Mouse (Mus musculus) limb, embryonic 13.5 days (tissue): Measurements from ENCODE around the gene Fbxl22. TPM values are rescaled to one million over a fixed set of nuclear protein-coding genes. Genes with fewer than 3 reads are reported as not detected.

Experiments used
- ATAC-seq: fragments of 200-750 bp; cut with Nextera tagmentation; 2 replicates; pipeline ENCODE4 v1.8.0; 2017; ENCODE audit warnings: low read depth, moderate number of reproducible peaks, moderate TSS enrichment; ENCODE audit not compliant: low FRiP score
- H3K27ac ChIP-seq: fragments of 300-500 bp; sonication (generic); 2 replicates; pipeline ENCODE4 v1.5.1; 2015; ENCODE audit warnings: inconsistent platforms, mild to moderate bottlenecking, moderate library complexity
- H3K27me3 ChIP-seq: fragments of 300-500 bp; sonication (generic); 2 replicates; pipeline ENCODE4 v1.6.1; 2015; ENCODE audit warnings: mild to moderate bottlenecking, inconsistent platforms
- H3K36me3 ChIP-seq: fragments of 300-500 bp; sonication (generic); 2 replicates; pipeline ENCODE4 v1.6.1; 2015; ENCODE audit warnings: inconsistent platforms, mild to moderate bottlenecking, moderate library complexity
- H3K4me1 ChIP-seq: fragments of 300-500 bp; sonication (generic); 2 replicates; pipeline ENCODE4 v1.6.1; 2015; ENCODE audit warnings: inconsistent platforms
- H3K4me2 ChIP-seq: fragments of 300-500 bp; sonication (generic); replicated peaks from 2 replicates; pipeline ENCODE4 v1.6.1; 2015; ENCODE audit warnings: inconsistent platforms, mild to moderate bottlenecking, moderate library complexity
- H3K4me3 ChIP-seq: fragments of 300-500 bp; sonication (generic); 2 replicates; pipeline ENCODE4 v1.5.1; 2015; ENCODE audit warnings: moderate library complexity, mild to moderate bottlenecking, inconsistent platforms
- H3K9ac ChIP-seq: fragments of 300-500 bp; sonication (generic); 2 replicates; pipeline ENCODE4 v1.6.1; 2015; ENCODE audit warnings: mild to moderate bottlenecking, inconsistent platforms
- H3K9me3 ChIP-seq: fragments of 300-500 bp; sonication (generic); 2 replicates; pipeline ENCODE4 v1.6.1; 2016; ENCODE audit warnings: inconsistent platforms
- WGBS: fragments of 180-500 bp; shearing (Covaris S2); methylation state at CpG from one replicate; pipeline ENCODE4 v1.1.7; 2015; 5-methylcytosine and 5-hydroxymethylcytosine counted together
- polyA plus RNA-seq: library from polyadenylated mRNA; unstranded; fragments of >200 nt; fragmentation: Nextera tagmentation; extraction: Ambion mirVana; gene quantifications from 2 replicates; pipeline ENCODE4 v1.2.1, GENCODE M21; 2015

The Fbxl22 gene
- polyA plus RNA-seq, 1 experiment from 2014 or later = 5.3 TPM

DNA sequence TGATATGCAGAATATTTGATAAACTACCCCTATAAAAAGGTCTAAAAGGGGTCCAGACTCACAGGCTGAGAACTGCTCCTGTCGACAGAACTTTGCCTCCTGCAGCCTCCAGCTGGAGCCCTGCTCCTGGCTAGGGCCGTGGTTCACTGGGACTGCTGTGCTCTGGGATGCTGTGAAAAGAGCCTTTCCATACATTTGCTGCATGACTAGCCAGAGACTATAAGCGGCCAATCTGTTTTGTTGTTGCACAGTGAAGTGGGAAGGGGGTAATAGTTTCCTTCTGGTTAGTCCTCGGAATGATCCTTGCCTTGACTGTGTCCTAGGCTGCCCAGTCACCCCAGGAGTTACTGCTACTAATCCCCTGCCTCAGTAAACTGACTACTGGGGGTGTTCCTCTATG, 8.4 kb downstream of the Fbxl22 start:
- no peaks in the 10 kb centered on the region for H3K27me3 ChIP-seq
- H3K4me1 ChIP-seq = peaks cover 11% of the 10 kb centered on the region
- H3K4me2 ChIP-seq = no peak overlapping the region
- no peak for ATAC-seq
- H3K4me3 ChIP-seq = no peak overlapping the region
- WGBS = 87% methylated on average over 4 of the region's 4 CpGs
- no peak overlapping the region for H3K27ac ChIP-seq
- H3K9me3 ChIP-seq = no peaks in the 10 kb centered on the region
- no peak overlapping the region for H3K9ac ChIP-seq
- H3K36me3 ChIP-seq = peaks cover 83% of the 10 kb centered on the region

DNA sequence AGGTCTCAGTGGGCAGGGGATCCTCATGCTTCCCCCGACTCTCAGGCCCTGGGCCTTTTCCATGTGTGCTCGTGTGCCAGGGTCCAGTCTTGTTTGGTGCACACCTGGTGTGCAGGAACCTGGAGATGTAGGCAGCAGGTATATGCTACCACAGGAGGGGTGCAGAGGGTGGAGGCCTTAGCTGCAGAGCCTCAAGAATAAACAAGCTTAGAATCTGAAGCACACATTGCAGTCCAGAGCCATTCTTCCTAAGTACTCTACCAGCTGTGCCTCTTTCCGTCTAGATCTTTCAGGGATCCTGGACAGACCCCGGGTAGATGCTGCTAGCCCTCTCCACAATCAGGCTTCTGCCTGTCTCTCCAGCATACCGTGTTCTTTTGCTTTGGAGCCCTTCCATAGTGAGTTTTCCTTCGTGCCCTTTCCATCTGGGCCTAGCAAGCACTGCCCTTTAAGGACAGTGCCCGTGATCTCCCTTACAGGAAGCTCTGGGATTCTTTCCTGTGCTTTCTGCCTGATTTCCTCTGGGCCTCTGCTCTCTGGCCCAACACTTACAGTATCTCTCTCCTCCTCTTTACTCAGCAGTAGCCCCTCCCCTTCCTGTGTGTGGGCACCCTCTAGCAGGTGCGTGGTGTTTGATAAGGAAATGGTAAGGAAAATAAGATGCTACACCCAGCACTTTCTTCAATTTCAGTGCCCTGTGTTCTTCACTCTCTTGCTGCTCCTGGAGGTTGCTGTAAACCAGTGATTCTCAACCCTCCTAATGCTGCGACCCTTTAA, 9.1 kb downstream of the Fbxl22 start:
- no peak overlapping the region for H3K9ac ChIP-seq
- no peaks in the 10 kb centered on the region for H3K9me3 ChIP-seq
- no peak overlapping the region for H3K27ac ChIP-seq
- no peaks in the 10 kb centered on the region for H3K27me3 ChIP-seq
- no peak overlapping the region for H3K4me2 ChIP-seq
- no peak overlapping the region for H3K4me3 ChIP-seq
- peaks cover 89% of the 10 kb centered on the region for H3K36me3 ChIP-seq
- no peak for ATAC-seq
- H3K4me1 ChIP-seq = peaks cover 4% of the 10 kb centered on the region
- WGBS = 79% methylated on average over 9 of the region's 9 CpGs

DNA sequence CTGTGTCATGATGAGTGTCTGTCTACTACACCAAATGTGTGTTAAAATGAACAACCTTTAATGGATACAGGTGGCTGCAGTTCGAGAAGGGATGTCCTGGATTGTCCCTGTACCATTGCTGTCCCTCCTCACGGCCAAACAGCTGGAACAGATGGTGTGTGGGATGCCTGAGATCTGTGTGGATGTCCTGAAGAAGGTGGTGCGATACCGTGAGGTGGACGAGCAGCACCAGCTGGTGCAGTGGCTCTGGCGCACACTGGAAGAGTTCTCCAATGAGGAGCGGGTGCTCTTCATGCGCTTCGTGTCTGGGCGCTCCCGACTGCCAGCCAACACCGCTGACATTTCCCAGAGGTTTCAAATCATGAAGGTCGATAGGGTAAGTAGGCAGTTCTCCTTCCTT, 9.9 kb downstream of the Fbxl22 start:
- no peaks in the 10 kb centered on the region for H3K9me3 ChIP-seq
- H3K27ac ChIP-seq = no peak overlapping the region
- no peak for ATAC-seq
- 0 out of 2 replicates have a peak, but pooled peaks cover under 1% of the 10 kb centered on the region for H3K4me1 ChIP-seq
- no peak overlapping the region for H3K4me2 ChIP-seq
- 90% methylated on average over 13 of the region's 13 CpGs for WGBS
- H3K4me3 ChIP-seq = no peak overlapping the region
- H3K27me3 ChIP-seq = no peaks in the 10 kb centered on the region
- no peak overlapping the region for H3K9ac ChIP-seq
- H3K36me3 ChIP-seq = peaks cover 88% of the 10 kb centered on the region

DNA sequence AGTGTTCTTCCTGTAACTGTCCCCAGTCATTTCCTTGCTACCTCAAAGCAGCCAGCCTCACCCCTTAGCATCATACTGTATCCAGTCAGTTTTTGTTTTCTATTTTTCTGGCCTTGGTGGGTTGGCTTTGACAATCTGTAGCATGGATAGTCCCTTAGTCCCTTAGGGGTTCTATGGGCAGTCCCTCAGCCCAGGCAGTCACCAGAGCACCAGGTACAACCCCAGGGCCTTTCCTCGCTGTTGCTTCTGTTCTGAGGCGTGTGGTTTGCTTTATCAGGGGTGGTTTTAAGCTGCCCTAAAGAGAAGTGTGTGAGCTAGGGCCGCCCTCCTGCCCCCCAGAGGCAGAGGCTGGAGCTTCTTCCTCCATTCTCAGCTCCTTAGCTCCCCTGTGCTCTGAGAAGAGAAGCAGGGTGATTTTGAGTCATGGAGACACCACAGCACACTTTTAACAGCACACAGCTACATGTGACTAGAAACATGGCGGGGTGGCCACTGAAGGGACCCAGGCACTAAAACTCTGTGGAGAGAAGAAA, 10.4 kb downstream of the Fbxl22 start:
- H3K4me2 ChIP-seq = no peak overlapping the region
- no peak for ATAC-seq
- no peak overlapping the region for H3K9ac ChIP-seq
- H3K4me1 ChIP-seq = no peaks in the 10 kb centered on the region
- H3K4me3 ChIP-seq = no peak overlapping the region
- H3K27me3 ChIP-seq = no peaks in the 10 kb centered on the region
- H3K9me3 ChIP-seq = no peaks in the 10 kb centered on the region
- WGBS = 75% methylated on average over 4 of the region's 4 CpGs
- H3K27ac ChIP-seq = no peak overlapping the region
- peaks cover 82% of the 10 kb centered on the region for H3K36me3 ChIP-seq

DNA sequence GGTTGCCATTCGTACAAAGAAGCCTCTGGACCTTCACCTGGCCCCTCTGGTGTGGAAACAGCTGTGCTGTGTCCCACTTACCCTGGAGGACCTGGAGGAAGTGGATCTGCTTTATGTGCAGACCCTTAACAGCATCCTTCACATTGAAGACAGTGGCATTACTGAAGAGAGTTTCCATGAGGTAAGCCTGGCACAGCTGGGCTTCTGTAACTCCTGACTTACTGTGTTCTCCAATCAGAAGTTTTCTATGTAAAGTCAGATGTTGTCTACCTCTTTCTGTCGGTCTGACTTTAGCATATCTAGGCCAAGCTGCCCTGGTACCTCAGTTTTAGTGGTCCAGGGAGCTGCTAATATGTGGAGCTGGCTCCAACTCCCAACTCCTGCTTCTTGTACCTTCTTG, 13.1 kb downstream of the Fbxl22 start:
- Histone ChIP-seq H3K4me3 (no peak overlapping the region), H3K9me3 (no peaks in the 10 kb centered on the region)
- WGBS = 61% methylated on average over 2 of the region's 2 CpGs

DNA sequence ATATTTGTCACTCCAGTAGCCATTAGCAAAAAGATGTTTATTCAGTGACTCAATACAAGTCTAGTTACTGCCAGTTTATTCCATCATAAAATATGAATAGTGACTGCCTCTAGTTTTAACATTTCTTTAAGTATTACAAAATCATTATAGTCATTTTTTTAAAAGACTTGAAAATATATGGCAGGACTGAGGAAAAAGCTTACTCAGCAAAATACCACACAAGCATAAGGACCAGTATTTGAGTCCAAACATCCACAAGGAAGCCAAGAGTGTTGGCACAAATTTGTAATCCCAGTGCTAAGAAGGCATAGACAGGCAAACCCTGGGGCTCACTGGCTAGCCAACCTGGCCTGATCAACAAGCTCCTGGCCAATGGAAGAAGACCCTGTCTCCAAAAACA, 20.4 kb downstream of the Fbxl22 start:
- no peak overlapping the region for H3K9ac ChIP-seq
- no peak for ATAC-seq
- no peak overlapping the region for H3K4me3 ChIP-seq
- H3K27ac ChIP-seq = no peak overlapping the region
- no peaks in the 10 kb centered on the region for H3K9me3 ChIP-seq
- H3K4me1 ChIP-seq = no peaks in the 10 kb centered on the region
- no peaks in the 10 kb centered on the region for H3K27me3 ChIP-seq
- H3K36me3 ChIP-seq = peaks cover 89% of the 10 kb centered on the region
- H3K4me2 ChIP-seq = no peak overlapping the region

More for the DNA sequence above, 13.1 kb downstream of the Fbxl22 start:
- no peaks in the 10 kb centered on the region for H3K27me3 ChIP-seq
- ATAC-seq = no peak
- H3K9ac ChIP-seq = no peak overlapping the region
- H3K27ac ChIP-seq = no peak overlapping the region
- no peak overlapping the region for H3K4me2 ChIP-seq
- H3K36me3 ChIP-seq = peaks cover 79% of the 10 kb centered on the region
- no peaks in the 10 kb centered on the region for H3K4me1 ChIP-seq

DNA sequence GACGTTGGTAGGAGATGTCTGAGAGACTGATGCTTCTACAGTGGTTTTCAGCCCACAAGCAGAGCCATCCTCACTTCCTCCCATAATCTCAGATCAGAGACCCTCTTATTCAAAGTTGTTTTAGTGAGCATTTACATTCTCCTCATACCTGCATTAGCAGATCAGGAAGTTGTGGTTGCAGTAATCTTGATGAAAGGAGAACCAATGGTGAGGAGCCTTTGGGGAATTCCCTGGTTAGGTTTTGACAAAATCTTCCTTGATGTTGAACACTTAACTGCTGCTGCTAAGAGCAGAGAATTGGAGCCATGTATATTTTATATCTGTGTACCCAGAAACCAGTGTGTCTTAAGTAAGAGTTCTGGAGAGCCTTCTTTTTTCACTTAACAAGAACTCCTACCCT, 22.0 kb downstream of the Fbxl22 start:
- H3K4me1 ChIP-seq = no peaks in the 10 kb centered on the region
- H3K4me3 ChIP-seq = no peak overlapping the region
- H3K27me3 ChIP-seq = no peaks in the 10 kb centered on the region
- H3K9me3 ChIP-seq = no peaks in the 10 kb centered on the region
- 98% methylated on average over 1 of the region's 1 CpGs for WGBS
- H3K9ac ChIP-seq = no peak overlapping the region
- H3K36me3 ChIP-seq = peaks cover 89% of the 10 kb centered on the region
- H3K4me2 ChIP-seq = no peak overlapping the region
- no peak for ATAC-seq
- no peak overlapping the region for H3K27ac ChIP-seq

DNA sequence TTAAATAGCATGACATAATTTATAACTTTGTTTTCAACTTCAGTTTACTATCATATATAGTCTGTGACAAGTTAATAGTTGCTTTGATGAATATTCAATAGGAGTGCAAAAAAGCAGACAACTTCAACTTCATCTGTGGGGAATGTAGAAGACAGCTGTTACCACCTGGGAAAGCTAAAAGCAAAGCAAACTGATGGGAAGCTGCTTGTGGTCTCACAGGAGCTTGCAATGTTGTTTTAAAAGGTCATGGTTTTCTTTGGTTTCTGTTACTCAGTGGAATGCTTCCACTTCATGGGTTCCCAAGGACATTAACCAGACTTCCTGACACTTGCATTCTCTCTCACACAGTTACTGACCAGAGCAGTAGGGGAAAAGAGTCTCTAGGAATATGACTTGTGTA, 25.6 kb downstream of the Fbxl22 start:
- Histone ChIP-seq H3K36me3 (peaks cover 81% of the 10 kb centered on the region), H3K27me3 (no peaks in the 10 kb centered on the region), H3K4me3 (no peak overlapping the region), H3K27ac (no peak overlapping the region), H3K9me3 (no peaks in the 10 kb centered on the region), H3K4me2 (no peak overlapping the region), H3K4me1 (no peaks in the 10 kb centered on the region), H3K9ac (no peak overlapping the region)
- no peak for ATAC-seq

DNA sequence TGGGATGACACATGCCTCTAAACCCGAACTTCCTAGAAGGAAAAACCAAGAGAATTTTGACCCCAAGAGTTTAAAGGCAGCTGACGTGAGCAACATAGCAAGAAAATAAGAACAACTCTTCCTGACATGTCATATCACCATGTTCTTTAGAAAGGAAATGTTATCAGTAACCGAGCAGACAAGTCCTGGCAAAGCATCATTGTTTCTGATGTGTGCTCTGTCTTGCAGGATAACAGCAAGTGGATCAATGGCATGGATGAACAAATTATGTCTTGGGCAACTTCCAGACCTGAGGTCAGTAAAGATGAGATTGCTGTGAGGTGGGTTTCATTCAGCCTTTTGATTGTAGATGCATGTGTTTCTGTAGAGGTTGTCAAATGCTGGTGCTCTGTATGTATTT, 31.0 kb downstream of the Fbxl22 start:
- ATAC-seq = no peak
- H3K4me1 ChIP-seq = no peaks in the 10 kb centered on the region
- H3K9me3 ChIP-seq = no peaks in the 10 kb centered on the region
- no peak overlapping the region for H3K27ac ChIP-seq
- H3K4me2 ChIP-seq = no peak overlapping the region
- no peak overlapping the region for H3K9ac ChIP-seq
- 90% methylated on average over 3 of the region's 3 CpGs for WGBS
- no peak overlapping the region for H3K4me3 ChIP-seq
- no peaks in the 10 kb centered on the region for H3K27me3 ChIP-seq
- peaks cover 63% of the 10 kb centered on the region for H3K36me3 ChIP-seq

DNA sequence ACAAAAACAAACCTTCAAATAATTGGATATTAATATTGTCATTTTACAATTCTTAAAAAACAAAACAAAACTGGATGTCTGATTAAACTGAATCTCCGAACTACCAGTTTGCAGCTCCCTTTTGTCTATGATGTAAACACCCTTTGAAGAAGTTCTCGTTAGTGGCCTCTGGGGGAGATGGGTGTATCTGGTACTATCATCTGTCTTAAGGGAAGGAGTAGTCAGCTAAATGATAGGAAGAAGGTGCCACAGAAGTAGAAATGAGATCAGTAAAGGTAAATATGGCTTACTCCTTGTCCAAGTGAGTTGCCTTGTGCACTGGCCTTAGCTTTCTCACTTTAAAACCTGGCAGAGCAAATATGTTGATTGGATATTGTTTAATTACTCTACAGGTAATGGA, 36.6 kb downstream of the Fbxl22 start:
- Histone ChIP-seq H3K4me3 (no peak overlapping the region), H3K4me2 (no peak overlapping the region), H3K36me3 (peaks cover 50% of the 10 kb centered on the region), H3K9me3 (no peaks in the 10 kb centered on the region), H3K27me3 (no peaks in the 10 kb centered on the region), H3K4me1 (no peaks in the 10 kb centered on the region), H3K27ac (no peak overlapping the region), H3K9ac (no peak overlapping the region)
- ATAC-seq = no peak
- 71% methylated on average over 2 of the region's 2 CpGs for WGBS

DNA sequence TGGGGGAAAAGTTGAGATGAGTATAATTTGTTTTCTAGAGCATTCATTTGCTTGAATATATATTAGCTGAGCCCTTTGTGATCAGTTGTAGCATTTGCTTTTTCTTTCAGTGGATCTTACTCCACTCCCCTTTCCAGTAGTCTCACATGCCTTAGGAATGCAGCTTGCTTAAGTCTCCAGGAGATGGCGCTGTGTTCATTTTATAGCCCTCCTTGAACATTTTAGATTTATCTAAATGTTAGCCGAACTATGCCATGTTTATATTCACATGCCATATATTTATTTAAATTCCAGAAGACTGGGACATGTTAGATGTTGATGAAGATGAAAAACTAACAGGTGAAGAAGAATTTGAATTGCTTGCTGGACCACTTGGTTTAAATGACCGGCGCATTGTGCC, 49.3 kb downstream of the Fbxl22 start:
- H3K9me3 ChIP-seq = no peaks in the 10 kb centered on the region
- 51% methylated on average over 4 of the region's 4 CpGs for WGBS
- H3K27ac ChIP-seq = no peak overlapping the region
- H3K27me3 ChIP-seq = no peaks in the 10 kb centered on the region
- H3K4me3 ChIP-seq = no peak overlapping the region
- no peak for ATAC-seq
- peaks cover 43% of the 10 kb centered on the region for H3K36me3 ChIP-seq
- no peaks in the 10 kb centered on the region for H3K4me1 ChIP-seq
- no peak overlapping the region for H3K9ac ChIP-seq
- H3K4me2 ChIP-seq = no peak overlapping the region
